Mouse (Mus musculus): ENCODE measurements around the gene Cnga1. TPM values are rescaled to one million over a fixed set of nuclear protein-coding genes. Genes with fewer than 3 reads are reported as not detected.
A peak's percentile ranks its signal among the peaks of the same experiment; 100 is the strongest.
"Not testable (repeated sequence)": the region's sequence is repeated elsewhere in the genome, so short reads cannot be mapped to it uniquely, and the experiment has no call there.

Cnga1 gene
- total RNA-seq, 2 experiments from 2014 or later, result not detected

GRCm38 (mm10) chr5:72646131-72646530 lies 2.1 kb upstream of the Cnga1 start:
- DNase-seq (ENCODE audit: low spot score in 2 of 2), result no peak
- intact Hi-C loops (cut with DNase I), result no loop called here

GRCm38 (mm10) chr5:72643655-72644054 lies 420 bp downstream of the Cnga1 start:
- DNase-seq (ENCODE audit: low spot score in 2 of 2), result no peak
- intact Hi-C loops (cut with DNase I), result no loop called here

- DNase-seq (ENCODE audit: low spot score in 2 of 2), result no peak
- intact Hi-C loops (cut with DNase I), result no loop called here
Observed at GRCm38 (mm10) chr5:72640072-72640471, 4.0 kb downstream of the Cnga1 start.

- DNase-seq (ENCODE audit: low spot score in 2 of 2), result no peak
- intact Hi-C loops (cut with DNase I), result no loop called here
Observed at GRCm38 (mm10) chr5:72636576-72636975, 7.5 kb downstream of the Cnga1 start.

- intact Hi-C loops (cut with DNase I), result no loop called here
- no peak for DNase-seq (ENCODE audit: low spot score in 2 of 2)
Observed at GRCm38 (mm10) chr5:72636122-72636521, 8.0 kb downstream of the Cnga1 start.

- intact Hi-C loops (cut with DNase I), result no loop called here
- DNase-seq (ENCODE audit: low spot score in 2 of 2), result no peak
Observed at GRCm38 (mm10) chr5:72634791-72635271, 9.2 kb downstream of the Cnga1 start.

- intact Hi-C loops (cut with DNase I), result no loop called here
- peak in 1 of 2 experiments; percentile 13 for DNase-seq (ENCODE audit: low spot score in 2 of 2)
Observed at GRCm38 (mm10) chr5:72630026-72630425, 14.0 kb downstream of the Cnga1 start.

GRCm38 (mm10) chr5:72621022-72621421 lies 23.1 kb downstream of the Cnga1 start:
- no peak for DNase-seq (ENCODE audit: low spot score in 2 of 2)
- intact Hi-C loops (cut with DNase I), result no loop called here

GRCm38 (mm10) chr5:72617413-72617812 lies 26.7 kb downstream of the Cnga1 start:
- intact Hi-C loops (cut with DNase I), result no loop called here
- DNase-seq (ENCODE audit: low spot score in 2 of 2), result no peak

- intact Hi-C loops (cut with DNase I), result no loop called here
- DNase-seq (ENCODE audit: low spot score in 2 of 2), result no peak
Observed at GRCm38 (mm10) chr5:72603138-72603537, 40.9 kb downstream of the Cnga1 start.

- DNase-seq (ENCODE audit: low spot score in 2 of 2), result peak in 1 of 2 experiments; percentile 9
- intact Hi-C loops (cut with DNase I), result no loop called here
Observed at GRCm38 (mm10) chr5:72601006-72601405, 43.1 kb downstream of the Cnga1 start.

- intact Hi-C loops (cut with DNase I), result loop anchor here (5.0 kb wide), 1 partner anchor 420 kb away; the partner anchor contains the start of gene Slc10a4
- no peak for DNase-seq (ENCODE audit: low spot score in 2 of 2)
Observed at GRCm38 (mm10) chr5:72587192-72587681, 56.8 kb downstream of the Cnga1 start, which contains the start of gene Gm5868. Gene Gm5868, minus strand, starts transcription at chr5:72587551.

GRCm38 (mm10) chr5:72586667-72587191 lies 57.3 kb downstream of the Cnga1 start:
- intact Hi-C loops (cut with DNase I), result loop anchor here (5.0 kb wide), 1 partner anchor 421 kb away; the partner anchor contains the start of gene Slc10a4
- DNase-seq (ENCODE audit: low spot score in 2 of 2), result not testable (repeated sequence)

GRCm38 (mm10) chr5:72586122-72586521 lies 58.0 kb downstream of the Cnga1 start:
- not testable (repeated sequence) for DNase-seq (ENCODE audit: low spot score in 2 of 2)
- intact Hi-C loops (cut with DNase I), result loop anchor here (5.0 kb wide), 1 partner anchor 421 kb away; the partner anchor contains the start of gene Slc10a4

GRCm38 (mm10) chr5:72580970-72581332 lies 63.1 kb downstream of the Cnga1 start, which contains the start of gene Zar1:
Gene Zar1, minus strand, starts transcription at chr5:72581254.
- intact Hi-C loops (cut with DNase I); DNase-seq (ENCODE audit: low spot score in 2 of 2): not testable (repeated sequence)

GRCm38 (mm10) chr5:72580088-72580969 lies 63.7 kb downstream of the Cnga1 start:
- intact Hi-C loops (cut with DNase I); DNase-seq (ENCODE audit: low spot score in 2 of 2): not testable (repeated sequence)

GRCm38 (mm10) chr5:72579599-72579998 lies 64.5 kb downstream of the Cnga1 start:
- not testable (repeated sequence) for DNase-seq (ENCODE audit: low spot score in 2 of 2)
- intact Hi-C loops (cut with DNase I), result loop anchor here (5.0 kb wide), 1 partner anchor 438 kb away; no protein-coding TSS in a partner anchor

GRCm38 (mm10) chr5:72565621-72566020 lies 78.5 kb downstream of the Cnga1 start:
- intact Hi-C loops (cut with DNase I), result no loop called here
- no peak for DNase-seq (ENCODE audit: low spot score in 2 of 2)

GRCm38 (mm10) chr5:72563183-72563582 lies 80.9 kb downstream of the Cnga1 start:
- intact Hi-C loops (cut with DNase I); DNase-seq (ENCODE audit: low spot score in 2 of 2): not testable (repeated sequence)

GRCm38 (mm10) chr5:72560976-72561628 lies 83.0 kb downstream of the Cnga1 start:
- intact Hi-C loops (cut with DNase I), result no loop called here
- DNase-seq (ENCODE audit: low spot score in 2 of 2), result no peak

Measured in left cerebral cortex, postnatal 25 days (tissue).